Mouse (Mus musculus) T-helper 2 cell (primary cell): ENCODE measurements around the gene Arpc1b.
"Not testable (repeated sequence)": the region's sequence is repeated elsewhere in the genome, so short reads cannot be mapped to it uniquely, and the experiment has no call there.

Source experiments
- in situ Hi-C: fragments of 300-600 bp; cut with MboI, MseI; formaldehyde crosslinking; loops from one replicate; pipeline ENCODE4 v1.15.1; 2025; ENCODE audit warnings: high pct_unique_total_duplicates

Arpc1b gene

DNA sequence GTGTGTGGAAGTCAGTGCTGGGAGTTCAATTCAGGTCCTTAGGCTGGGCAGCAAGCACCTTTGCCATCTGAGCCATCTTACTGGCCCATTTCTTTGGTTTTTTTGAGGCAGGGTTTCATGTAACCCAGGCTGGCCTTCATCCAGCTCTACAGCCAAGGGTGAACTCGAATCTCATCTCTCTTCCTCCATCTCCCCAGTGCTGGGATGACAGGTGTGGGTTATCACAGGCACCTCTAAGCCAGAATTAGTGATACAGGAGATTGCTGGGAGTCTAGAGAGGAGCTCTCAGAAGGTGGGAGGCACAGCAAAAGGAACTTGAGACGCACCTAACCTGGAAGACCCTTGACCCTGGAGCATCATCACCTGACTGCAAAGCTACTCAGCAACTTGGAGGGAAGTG, 599 bp upstream of the Arpc1b start:
- in situ Hi-C loops = no loop called here

DNA sequence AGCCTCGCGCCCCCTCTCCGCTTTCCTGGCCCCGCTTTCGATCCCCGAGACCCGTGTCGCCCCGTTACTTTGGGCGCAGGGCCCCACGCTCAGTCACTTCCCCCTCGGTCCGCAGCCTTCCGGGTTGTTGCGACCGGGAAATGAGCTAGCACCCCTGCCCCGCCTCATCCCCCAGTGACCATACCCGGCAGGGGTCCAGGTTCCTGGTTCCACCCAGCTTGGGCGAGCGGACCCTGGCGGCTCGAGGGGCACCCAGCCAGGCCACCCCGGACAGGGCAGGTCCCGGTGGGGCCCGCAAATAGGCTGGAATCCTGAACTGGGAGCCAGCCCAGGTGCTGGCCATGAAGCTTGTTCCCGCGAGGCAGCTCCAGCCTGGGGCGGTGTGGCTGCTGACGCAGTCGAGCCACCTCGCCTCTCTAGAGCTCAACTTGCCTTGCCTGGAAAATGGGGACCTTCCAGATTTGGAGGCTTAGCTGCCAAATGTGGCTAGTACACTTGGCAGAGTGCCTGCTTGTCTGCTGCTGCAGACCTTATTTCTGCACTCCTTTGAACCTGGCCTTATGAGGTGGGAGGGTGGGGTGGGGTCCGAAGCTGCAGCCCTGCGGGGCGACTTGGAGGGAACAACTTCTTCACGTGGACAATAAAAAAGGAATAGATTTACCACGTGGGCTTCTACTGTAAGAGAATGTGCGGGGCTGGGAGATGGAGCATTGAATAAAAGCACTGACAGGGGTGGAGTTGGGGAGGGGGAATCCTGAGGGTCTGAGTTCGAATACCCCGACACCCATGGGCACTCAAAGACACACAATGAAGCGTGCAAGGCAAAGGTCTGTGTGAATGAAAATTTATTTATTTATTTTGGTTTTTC, 825 bp downstream of the Arpc1b start:
- in situ Hi-C loops = no loop called here

DNA sequence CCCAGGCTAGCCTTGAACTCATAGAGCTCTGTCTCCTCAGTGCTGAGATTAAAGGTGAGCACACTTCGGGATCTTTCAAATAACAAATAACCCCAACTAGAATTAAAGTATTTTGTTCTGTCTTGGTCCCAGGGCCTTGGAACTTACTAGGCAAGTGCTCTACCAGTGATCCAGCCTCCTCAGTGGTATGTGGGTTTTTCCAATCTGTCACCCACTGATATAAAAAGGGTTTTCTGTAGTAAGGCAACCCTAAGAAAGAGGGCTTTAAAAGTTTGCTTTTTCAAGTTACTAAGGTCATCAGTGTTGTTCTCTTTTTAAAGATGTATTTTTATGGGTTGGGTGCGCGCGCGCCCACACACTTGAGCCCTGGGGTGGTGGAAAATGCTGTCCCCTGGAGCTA, 1.7 kb downstream of the Arpc1b start:
- in situ Hi-C loops = no loop called here

DNA sequence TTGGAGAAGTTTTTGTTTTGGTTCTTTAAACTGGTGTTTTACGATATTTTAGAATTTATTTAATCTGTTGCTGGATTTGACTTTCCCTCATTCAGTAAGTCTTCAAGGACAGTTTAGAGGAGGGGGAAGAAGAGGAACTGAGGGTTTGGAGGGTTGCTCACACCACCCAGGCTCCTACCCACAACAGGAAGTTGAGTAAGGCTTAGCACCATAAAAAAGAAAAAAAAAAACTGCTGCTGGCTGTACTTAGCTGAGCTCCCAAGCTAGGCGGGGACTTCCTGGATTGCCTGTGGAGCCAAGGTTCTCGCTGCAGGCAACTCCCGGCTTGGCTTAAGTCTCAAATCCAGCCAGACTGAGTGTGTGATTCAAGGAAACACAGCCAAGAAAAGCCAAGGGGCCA, 2.3 kb downstream of the Arpc1b start:
- in situ Hi-C loops = no loop called here

- in situ Hi-C loops = no loop called here
These were observed 2.9 kb downstream of the Arpc1b start for GRCm38 (mm10) chr5:145116916-145117315.

- in situ Hi-C loops = no loop called here
These were observed 4.0 kb downstream of the Arpc1b start for GRCm38 (mm10) chr5:145118005-145118404.

DNA sequence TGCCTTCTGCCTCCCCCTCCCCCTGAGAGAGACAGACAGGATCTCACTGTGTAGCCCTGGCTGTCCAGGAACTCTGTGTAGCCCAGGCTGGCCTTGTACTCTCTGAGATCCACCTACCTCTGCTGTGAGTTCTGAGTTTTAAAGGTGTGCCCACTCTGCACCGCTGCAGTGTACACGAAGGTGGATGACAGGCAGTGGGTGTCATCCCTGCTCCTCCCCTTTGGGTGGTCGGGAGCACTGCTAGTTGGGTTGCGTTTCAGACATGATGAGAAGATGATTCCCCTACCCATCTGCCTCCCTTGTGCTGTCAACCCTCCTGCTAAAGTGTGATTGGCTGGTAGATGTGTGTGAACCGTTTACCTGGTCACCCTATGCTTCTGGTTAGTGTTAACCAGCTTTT, 4.4 kb downstream of the Arpc1b start:
- in situ Hi-C loops = no loop called here

- in situ Hi-C loops = no loop called here
These were observed 5.4 kb downstream of the Arpc1b start for GRCm38 (mm10) chr5:145119385-145119784.

DNA sequence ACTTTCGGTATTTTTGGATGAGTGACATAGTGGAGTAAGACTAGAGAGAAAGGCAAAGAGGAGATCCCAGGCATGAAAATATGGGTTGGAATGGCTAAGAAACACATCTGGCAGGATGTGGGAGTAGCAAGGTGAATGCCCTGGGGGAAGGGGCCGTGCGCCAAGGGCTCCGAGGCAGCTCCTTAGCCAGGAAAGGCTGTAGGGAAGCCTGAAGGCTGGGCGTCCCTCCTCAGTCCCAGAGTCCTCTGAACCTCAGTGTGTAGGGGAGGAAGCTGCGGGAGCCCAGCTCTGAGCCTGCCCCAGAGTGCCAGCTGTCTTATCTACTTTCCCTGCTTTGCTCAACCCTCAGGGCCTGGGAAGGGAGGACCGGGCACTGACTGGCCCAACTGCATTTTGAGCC, 6.9 kb downstream of the Arpc1b start:
- in situ Hi-C loops = no loop called here

DNA sequence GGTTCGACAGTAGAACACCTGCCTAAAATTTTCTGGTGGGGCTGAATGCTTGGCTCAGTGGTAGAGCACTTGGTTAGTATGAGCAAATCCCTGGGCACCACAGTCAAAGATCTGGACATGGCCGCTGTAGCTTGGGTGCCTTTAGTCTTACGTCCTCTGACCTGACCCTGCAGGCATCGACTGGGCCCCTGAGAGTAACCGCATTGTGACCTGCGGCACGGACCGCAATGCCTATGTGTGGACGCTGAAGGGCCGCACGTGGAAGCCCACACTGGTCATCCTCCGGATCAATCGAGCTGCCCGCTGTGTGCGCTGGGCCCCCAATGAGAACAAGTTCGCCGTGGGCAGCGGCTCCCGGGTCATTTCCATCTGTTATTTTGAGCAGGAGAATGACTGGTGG, 9.4 kb downstream of the Arpc1b start:
- in situ Hi-C loops = no loop called here

- in situ Hi-C loops = no loop called here
These were observed 12.6 kb downstream of the Arpc1b start for GRCm38 (mm10) chr5:145126580-145126979.

DNA sequence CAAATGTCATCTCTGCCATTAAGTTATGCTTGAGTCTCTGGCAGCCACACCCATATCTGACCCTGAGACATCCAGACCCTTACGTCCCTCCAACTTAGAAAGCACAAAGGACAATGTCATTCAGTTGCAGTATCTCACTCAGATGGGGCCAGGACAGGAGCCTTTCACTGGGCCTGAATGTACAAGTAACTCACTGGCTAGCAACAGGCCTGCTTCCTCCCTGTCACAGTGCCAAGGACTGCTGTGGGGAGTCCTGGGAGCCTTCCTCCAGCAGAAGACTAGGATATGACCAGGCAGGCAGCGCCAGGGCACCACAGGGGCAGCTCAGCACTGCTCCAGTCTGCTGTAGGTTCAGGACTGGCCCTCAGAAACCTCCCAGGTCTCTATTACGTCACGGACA, 15.1 kb downstream of the Arpc1b start:
- in situ Hi-C loops = no loop called here

DNA sequence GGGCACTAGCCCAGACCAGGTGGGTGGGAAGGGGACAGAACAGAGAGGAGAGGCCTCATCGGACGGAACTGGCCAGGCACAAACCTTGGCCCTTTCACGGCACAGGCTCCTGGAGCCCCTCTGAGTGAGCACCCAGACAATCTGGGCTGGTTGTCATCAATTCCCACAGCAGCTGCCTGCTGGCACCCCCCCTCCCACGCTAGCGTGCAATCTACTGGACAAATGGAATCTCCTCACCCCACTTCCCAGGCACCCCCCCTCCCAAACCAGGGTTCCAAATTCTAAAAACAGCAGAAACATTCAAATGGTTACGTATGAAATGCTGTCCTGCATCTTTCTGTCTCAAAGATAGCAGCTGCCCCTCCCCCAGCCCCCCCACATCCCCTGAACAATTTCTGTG, 15.8 kb downstream of the Arpc1b start:
- in situ Hi-C loops = not testable (repeated sequence)

DNA sequence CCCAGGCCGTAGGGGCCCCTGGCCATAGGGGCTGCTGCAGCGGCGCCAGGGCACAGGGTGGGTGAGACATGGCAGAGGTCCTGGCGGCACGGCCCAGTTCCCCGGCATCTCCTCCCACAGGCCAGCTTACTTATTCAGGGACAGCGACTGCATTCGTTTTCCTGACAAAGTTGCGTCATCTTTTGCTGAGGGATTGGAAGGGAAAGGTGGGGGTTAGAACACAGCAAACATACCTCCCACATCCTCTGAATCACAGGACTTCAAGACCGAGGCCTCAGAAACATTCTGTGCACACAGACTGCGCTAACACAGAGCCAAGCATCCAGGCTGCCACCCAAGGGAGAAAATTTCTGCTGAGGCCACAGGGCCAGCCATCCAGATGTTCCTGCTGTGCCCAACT, 16.2 kb downstream of the Arpc1b start:
- in situ Hi-C loops = no loop called here

DNA sequence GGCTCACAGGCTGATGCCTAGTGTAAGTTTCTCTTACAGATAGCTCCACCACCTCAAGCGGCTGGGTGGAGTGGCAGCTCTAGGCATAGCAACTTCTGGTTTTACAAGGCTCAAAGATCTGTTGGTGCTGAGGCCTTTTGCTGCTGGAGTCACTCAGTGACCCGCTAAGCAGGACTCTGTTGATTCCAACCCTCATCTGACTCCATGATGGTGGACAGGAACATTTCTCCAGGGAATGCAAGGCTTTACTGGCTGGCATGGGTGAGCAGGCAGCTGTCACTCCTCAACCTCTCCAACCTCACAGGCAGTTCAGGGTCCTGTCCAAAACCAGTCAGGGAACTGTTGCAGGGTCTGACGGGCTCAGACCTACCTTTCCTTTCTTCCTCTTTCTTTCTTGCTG, 17.0 kb downstream of the Arpc1b start:
- in situ Hi-C loops = no loop called here

- in situ Hi-C loops = not testable (repeated sequence)
These were observed 19.3 kb downstream of the Arpc1b start for GRCm38 (mm10) chr5:145133275-145133674.

DNA sequence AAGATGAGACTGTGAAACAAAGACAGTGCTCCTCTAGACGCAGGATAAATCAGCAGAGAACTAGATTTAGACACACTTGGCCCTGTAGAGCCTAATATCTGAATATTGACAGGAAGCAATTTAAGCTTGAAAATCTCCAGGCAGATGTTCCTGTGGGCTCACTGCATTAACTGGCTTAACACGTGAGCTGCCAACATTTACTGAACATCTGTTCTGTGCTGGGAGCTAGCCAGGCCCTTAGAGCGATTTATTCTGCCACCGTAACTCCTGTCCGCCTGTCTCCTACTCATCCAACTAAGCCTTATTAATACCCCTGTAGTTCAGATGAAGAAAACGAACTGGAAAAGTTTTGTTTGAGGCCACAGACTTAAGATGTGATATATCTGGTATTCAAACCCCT, 24.8 kb downstream of the Arpc1b start:
- in situ Hi-C loops = no loop called here

- in situ Hi-C loops = no loop called here
These were observed 25.8 kb downstream of the Arpc1b start, which contains the start of the genes Pdap1 and Bud31 for GRCm38 (mm10) chr5:145139571-145140519. Pdap1 (minus strand) TSS chr5:145140238. Bud31 (plus strand) TSS chr5:145140362.

- in situ Hi-C loops = no loop called here
These were observed 26.6 kb downstream of the Arpc1b start for GRCm38 (mm10) chr5:145140611-145141010.

DNA sequence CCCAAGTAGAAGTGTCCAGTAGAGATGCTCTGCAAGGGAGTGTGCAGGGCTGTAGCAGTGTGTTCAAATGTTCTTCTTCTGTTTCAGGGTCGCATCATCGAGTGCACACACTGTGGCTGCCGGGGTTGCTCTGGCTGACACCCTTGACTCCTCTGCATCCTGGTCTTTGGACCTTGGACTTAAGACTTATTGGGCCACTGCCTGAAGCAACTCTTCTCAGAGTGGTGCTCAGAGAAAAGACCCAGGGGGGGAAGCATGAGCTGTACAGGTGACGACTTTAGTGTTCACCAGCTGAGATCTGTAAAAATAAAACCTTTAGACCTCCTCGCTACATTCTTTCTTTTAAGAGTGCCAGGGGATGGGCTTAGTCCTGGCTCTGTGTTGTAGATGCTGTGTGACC, 33.7 kb downstream of the Arpc1b start:
- in situ Hi-C loops = no loop called here

DNA sequence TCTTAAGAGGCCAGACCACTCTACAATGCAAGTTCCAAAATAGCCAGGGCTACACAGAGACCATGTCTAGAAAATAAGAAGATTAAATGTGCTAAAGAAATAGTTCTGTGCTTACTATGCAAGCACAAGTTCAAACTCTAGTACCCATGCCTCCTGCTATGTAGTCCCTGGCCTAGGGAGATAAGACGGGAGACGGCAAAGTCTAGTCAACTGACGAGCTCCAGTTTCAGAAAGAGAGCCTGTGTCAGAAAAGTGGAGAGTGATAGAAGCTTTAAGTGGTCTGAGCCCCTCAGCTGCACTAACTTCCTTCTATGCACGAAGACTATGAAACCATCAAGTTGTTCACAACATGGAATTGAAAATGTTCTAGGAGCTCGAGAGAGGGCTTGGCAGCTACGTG, 35.3 kb downstream of the Arpc1b start:
- in situ Hi-C loops = no loop called here

DNA sequence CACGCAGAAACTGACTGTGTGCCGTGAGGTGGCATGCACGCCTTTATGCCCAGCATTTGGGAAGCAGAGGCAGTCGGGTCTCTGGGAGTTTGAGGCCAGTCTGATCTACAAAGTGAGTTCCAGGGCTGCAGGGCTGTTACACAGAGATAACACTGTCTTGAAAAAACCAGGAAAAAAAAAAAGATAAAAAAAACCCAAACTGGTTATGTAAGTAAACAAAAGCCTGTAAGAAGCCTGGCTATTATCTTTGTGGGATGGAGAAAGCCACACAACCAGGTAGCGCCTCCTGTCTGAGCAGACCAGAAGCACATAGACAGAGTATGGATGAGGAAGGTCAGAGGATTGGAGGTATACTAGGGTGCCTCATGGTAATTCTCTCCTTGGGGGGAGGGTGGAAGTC, 38.7 kb downstream of the Arpc1b start:
- in situ Hi-C loops = no loop called here
